Mouse (Mus musculus) lung, postnatal 0 days (tissue): ENCODE results near the gene Gm28047. TPM values are rescaled to one million over a fixed set of nuclear protein-coding genes. Genes with fewer than 3 reads are reported as not detected.

Experiments
- ATAC-seq: fragments of 200-750 bp; cut with Nextera tagmentation; 2 replicates; pipeline ENCODE4 v1.8.0; 2017; ENCODE audit warnings: moderate library complexity
- DNase-seq: peaks from one replicate; pipeline ENCODE4 v3.0.0-alpha.2; 2016; ENCODE audit warnings: low spot score
- H3K27ac ChIP-seq: fragments of 300-500 bp; sonication (generic); 2 replicates; pipeline ENCODE4 v1.5.1; 2014; ENCODE audit warnings: antibody characterized with exemption, mild to moderate bottlenecking, low read length, mixed read lengths
- H3K27me3 ChIP-seq: fragments of 300-500 bp; sonication (generic); replicated peaks from 2 replicates; pipeline ENCODE4 v1.6.1; 2014; ENCODE audit warnings: low read length, mixed read lengths; ENCODE audit not compliant: insufficient read depth
- H3K36me3 ChIP-seq: fragments of 300-500 bp; sonication (generic); 2 replicates; pipeline ENCODE4 v1.6.1; 2014; ENCODE audit warnings: low read length, mixed read lengths; ENCODE audit not compliant: insufficient read depth
- H3K4me1 ChIP-seq: fragments of 300-500 bp; sonication (generic); 2 replicates; pipeline ENCODE4 v1.6.1; 2014; ENCODE audit warnings: antibody characterized with exemption, low read depth, low read length, mixed read lengths; ENCODE audit not compliant: insufficient read depth
- H3K4me2 ChIP-seq: fragments of 300-500 bp; sonication (generic); replicated peaks from 2 replicates; pipeline ENCODE4 v1.6.1; 2014; ENCODE audit warnings: low read depth, mild to moderate bottlenecking, low read length, moderate library complexity, mixed read lengths
- H3K4me3 ChIP-seq: fragments of 300-500 bp; sonication (generic); 2 replicates; pipeline ENCODE4 v1.5.1; 2014; ENCODE audit warnings: low read depth, low read length
- H3K9ac ChIP-seq: fragments of 300-500 bp; sonication (generic); replicated peaks from 2 replicates; pipeline ENCODE4 v1.6.1; 2014; ENCODE audit warnings: low read depth, mild to moderate bottlenecking
- H3K9me3 ChIP-seq: fragments of 300-500 bp; sonication (generic); 2 replicates; pipeline ENCODE4 v1.6.1; 2016; ENCODE audit warnings: low read length, mixed read lengths
- CTCF ChIP-seq: IDR thresholded peaks from 2 replicates; pipeline ENCODE4 v1.5.1; 2016; ENCODE audit warnings: antibody characterized with exemption, mild to moderate bottlenecking
- EP300 ChIP-seq: IDR thresholded peaks from 2 replicates; pipeline ENCODE4 v1.6.1; 2016; ENCODE audit warnings: antibody characterized with exemption, mild to moderate bottlenecking, control low read depth
- WGBS: fragments of 180-500 bp; shearing (Covaris S2); extraction: QIAGEN DNeasy Blood & Tissue Kit; methylation state at CpG from one replicate; pipeline ENCODE4 v1.1.7; 2014; 5-methylcytosine and 5-hydroxymethylcytosine counted together
- polyA plus RNA-seq: library from polyadenylated mRNA; unstranded; fragments of >200 nt; fragmentation: Nextera tagmentation; extraction: Ambion mirVana; gene quantifications from 2 replicates; pipeline ENCODE4 v1.2.1, GENCODE M21; 2015

The Gm28047 gene
- polyA plus RNA-seq, 1 experiment from 2014 or later, result not detected

GRCm38 (mm10) chr15:102503924-102504782, 120.7 kb downstream of the Gm28047 start:
- Histone ChIP-seq H3K9me3 (no peaks in the 10 kb centered on the region), H3K27me3 (no peaks in the 10 kb centered on the region), H3K27ac (no peak overlapping the region), H3K9ac (no peak overlapping the region), H3K4me1 (no peaks in the 10 kb centered on the region), H3K4me3 (no peak overlapping the region), H3K4me2 (no peak overlapping the region), H3K36me3 (peaks cover 33% of the 10 kb centered on the region)
- DNase-seq, result no peak
- no peak for ATAC-seq
- WGBS, result 82% methylated on average over 9 of the region's 9 CpGs
- TF ChIP-seq CTCF, result no peak
- TF ChIP-seq EP300, result no peak

- no peak within 1 kb of the TSS for H3K27ac ChIP-seq
- TF ChIP-seq CTCF (no peak), EP300 (no peak)
- no peaks in the 10 kb centered on the region for H3K27me3 ChIP-seq
- no peak within 1 kb of the TSS for H3K4me3 ChIP-seq
- H3K9ac ChIP-seq, result no peak within 1 kb of the TSS
- H3K4me1 ChIP-seq, result no peaks in the 10 kb centered on the region
- DNase-seq (no peak), ATAC-seq (no peak)
- WGBS, result 92% methylated on average over 1 of the region's 1 CpGs
- H3K9me3 ChIP-seq, result no peaks in the 10 kb centered on the region
- no peak within 1 kb of the TSS for H3K4me2 ChIP-seq
- peaks cover 38% of the 10 kb centered on the region for H3K36me3 ChIP-seq
Observed at GRCm38 (mm10) chr15:102503447-102503846, 121.4 kb downstream of the Gm28047 start, which contains the start of gene Gm10337. Gene Gm10337, plus strand, starts transcription at chr15:102503722.

GRCm38 (mm10) chr15:102502254-102502840, 122.5 kb downstream of the Gm28047 start:
- ATAC-seq, result no peak
- H3K9me3 ChIP-seq, result no peaks in the 10 kb centered on the region
- TF ChIP-seq EP300, result no peak
- TF ChIP-seq CTCF, result no peak
- peaks cover 46% of the 10 kb centered on the region for H3K36me3 ChIP-seq
- no peak overlapping the region for H3K27ac ChIP-seq
- no peak overlapping the region for H3K4me2 ChIP-seq
- no peak for DNase-seq
- no peaks in the 10 kb centered on the region for H3K27me3 ChIP-seq
- H3K4me3 ChIP-seq, result no peak overlapping the region
- H3K4me1 ChIP-seq, result no peaks in the 10 kb centered on the region
- 72% methylated on average over 9 of the region's 9 CpGs for WGBS
- no peak overlapping the region for H3K9ac ChIP-seq

GRCm38 (mm10) chr15:102501084-102501814, 123.6 kb downstream of the Gm28047 start:
- WGBS, result 78% methylated on average over 19 of the region's 19 CpGs
- ATAC-seq (no peak), DNase-seq (no peak)
- Histone ChIP-seq H3K4me3 (no peak overlapping the region), H3K36me3 (peaks cover 48% of the 10 kb centered on the region), H3K9me3 (no peaks in the 10 kb centered on the region), H3K4me2 (no peak overlapping the region), H3K9ac (no peak overlapping the region), H3K4me1 (no peaks in the 10 kb centered on the region), H3K27ac (no peak overlapping the region), H3K27me3 (no peaks in the 10 kb centered on the region)
- TF ChIP-seq EP300 (no peak), CTCF (no peak)

GRCm38 (mm10) chr15:102500479-102500878, 124.4 kb downstream of the Gm28047 start:
- Histone ChIP-seq H3K4me1 (no peaks in the 10 kb centered on the region), H3K36me3 (peaks cover 48% of the 10 kb centered on the region), H3K4me3 (no peak overlapping the region), H3K9me3 (no peaks in the 10 kb centered on the region), H3K9ac (no peak overlapping the region), H3K4me2 (no peak overlapping the region), H3K27ac (no peak overlapping the region), H3K27me3 (no peaks in the 10 kb centered on the region)
- TF ChIP-seq EP300, result no peak
- TF ChIP-seq CTCF, result no peak
- DNase-seq (no peak), ATAC-seq (no peak)
- WGBS, result 79% methylated on average over 5 of the region's 5 CpGs

- Histone ChIP-seq H3K4me2 (no peak overlapping the region), H3K4me1 (no peaks in the 10 kb centered on the region), H3K27me3 (no peaks in the 10 kb centered on the region), H3K9me3 (no peaks in the 10 kb centered on the region), H3K36me3 (peaks cover 48% of the 10 kb centered on the region), H3K9ac (no peak overlapping the region), H3K4me3 (no peak overlapping the region), H3K27ac (no peak overlapping the region)
- 84% methylated on average over 6 of the region's 6 CpGs for WGBS
- no peak for TF ChIP-seq EP300
- TF ChIP-seq CTCF, result no peak
- DNase-seq (no peak), ATAC-seq (no peak)
Observed at GRCm38 (mm10) chr15:102499851-102500250, 125.0 kb downstream of the Gm28047 start.
